Mouse (Mus musculus): ENCODE measurements around the gene Prelp. TPM values are rescaled to one million over a fixed set of nuclear protein-coding genes. Genes with fewer than 3 reads are reported as not detected.
A peak's percentile ranks its signal among the peaks of the same experiment; 100 is the strongest.

Gene Prelp
- polyA plus RNA-seq, 1 experiment from 2014 or later, result 3.1 TPM

- no peaks in the 10 kb centered on the region for H3K9me3 ChIP-seq (ENCODE audit: control insufficient read depth, low read length)
- H3K4me1 ChIP-seq (ENCODE audit: control insufficient read depth, insufficient read depth, low read length), result no peaks in the 10 kb centered on the region
- H3K27me3 ChIP-seq (ENCODE audit: control insufficient read depth, insufficient read depth, low read length), result no peaks in the 10 kb centered on the region
- WGBS, result 28% methylated on average over 7 of the region's 7 CpGs
- no peak overlapping the region for H3K9ac ChIP-seq (ENCODE audit: low read length)
- H3K4me3 ChIP-seq (ENCODE audit: low read depth, low read length), result no peak overlapping the region
- ATAC-seq (ENCODE audit: insufficient read depth, low FRiP score, low TSS enrichment) (no peak), DNase-seq (ENCODE audit: low spot score) (peak; percentile 49)
- H3K36me3 ChIP-seq (ENCODE audit: control insufficient read depth, insufficient read depth, low read length), result no peaks in the 10 kb centered on the region
- H3K4me2 ChIP-seq (ENCODE audit: low read depth), result no peak overlapping the region
- no peak overlapping the region for H3K27ac ChIP-seq (ENCODE audit: low read depth, low read length)
These were observed 3.1 kb upstream of the Prelp start for GRCm38 (mm10) chr1:133924141-133924875.

- DNase-seq (ENCODE audit: low spot score), result no peak
- ATAC-seq (ENCODE audit: insufficient read depth, low FRiP score, low TSS enrichment), result no peak
- H3K4me3 ChIP-seq (ENCODE audit: low read depth, low read length), result no peak overlapping the region
- no peaks in the 10 kb centered on the region for H3K36me3 ChIP-seq (ENCODE audit: control insufficient read depth, insufficient read depth, low read length)
- H3K4me1 ChIP-seq (ENCODE audit: control insufficient read depth, insufficient read depth, low read length), result 0 out of 2 replicates have a peak, but pooled peaks cover under 1% of the 10 kb centered on the region
- H3K4me2 ChIP-seq (ENCODE audit: low read depth), result no peak overlapping the region
- H3K27ac ChIP-seq (ENCODE audit: low read depth, low read length), result no peak overlapping the region
- WGBS, result over 99% methylated on average over 5 of the region's 5 CpGs
- no peak overlapping the region for H3K9ac ChIP-seq (ENCODE audit: low read length)
- no peaks in the 10 kb centered on the region for H3K9me3 ChIP-seq (ENCODE audit: control insufficient read depth, low read length)
- no peaks in the 10 kb centered on the region for H3K27me3 ChIP-seq (ENCODE audit: control insufficient read depth, insufficient read depth, low read length)
These were observed 1.9 kb upstream of the Prelp start for GRCm38 (mm10) chr1:133923071-133923470.

- Histone ChIP-seq H3K9ac (ENCODE audit: low read length) (no peak overlapping the region), H3K4me2 (ENCODE audit: low read depth) (0 out of 2 replicates have a peak overlapping the region, but pooled peaks have one; percentile 5), H3K36me3 (ENCODE audit: control insufficient read depth, insufficient read depth, low read length) (no peaks in the 10 kb centered on the region), H3K4me1 (ENCODE audit: control insufficient read depth, insufficient read depth, low read length) (peaks cover 4% of the 10 kb centered on the region; the same call in 1 of the 2 replicates), H3K27me3 (ENCODE audit: control insufficient read depth, insufficient read depth, low read length) (no peaks in the 10 kb centered on the region), H3K27ac (ENCODE audit: low read depth, low read length) (no peak overlapping the region), H3K4me3 (ENCODE audit: low read depth, low read length) (no peak overlapping the region), H3K9me3 (ENCODE audit: control insufficient read depth, low read length) (no peaks in the 10 kb centered on the region)
- DNase-seq (ENCODE audit: low spot score), result no peak
- WGBS, result 39% methylated on average over 3 of the region's 3 CpGs
- ATAC-seq (ENCODE audit: insufficient read depth, low FRiP score, low TSS enrichment), result no peak
These were observed 338 bp downstream of the Prelp start for GRCm38 (mm10) chr1:133920876-133921275.

GRCm38 (mm10) chr1:133920401-133920800 is 813 bp downstream of the Prelp start:
- no peak overlapping the region for H3K4me2 ChIP-seq (ENCODE audit: low read depth)

GRCm38 (mm10) chr1:133918088-133918470 is 3.1 kb downstream of the Prelp start:
- H3K4me1 ChIP-seq (ENCODE audit: control insufficient read depth, insufficient read depth, low read length), result peaks cover 4% of the 10 kb centered on the region; the same call in 1 of the 2 replicates
- H3K9ac ChIP-seq (ENCODE audit: low read length), result no peak overlapping the region
- no peak for DNase-seq (ENCODE audit: low spot score)
- no peaks in the 10 kb centered on the region for H3K9me3 ChIP-seq (ENCODE audit: control insufficient read depth, low read length)
- 49% methylated on average over 6 of the region's 6 CpGs for WGBS
- no peak overlapping the region for H3K27ac ChIP-seq (ENCODE audit: low read depth, low read length)
- H3K4me3 ChIP-seq (ENCODE audit: low read depth, low read length), result no peak overlapping the region
- no peaks in the 10 kb centered on the region for H3K27me3 ChIP-seq (ENCODE audit: control insufficient read depth, insufficient read depth, low read length)
- ATAC-seq (ENCODE audit: insufficient read depth, low FRiP score, low TSS enrichment), result no peak
- no peaks in the 10 kb centered on the region for H3K36me3 ChIP-seq (ENCODE audit: control insufficient read depth, insufficient read depth, low read length)
- no peak overlapping the region for H3K4me2 ChIP-seq (ENCODE audit: low read depth)

More at GRCm38 (mm10) chr1:133920401-133920800, 813 bp downstream of the Prelp start:
- no peak overlapping the region for H3K4me3 ChIP-seq (ENCODE audit: low read depth, low read length)
- DNase-seq (ENCODE audit: low spot score), result no peak
- no peaks in the 10 kb centered on the region for H3K27me3 ChIP-seq (ENCODE audit: control insufficient read depth, insufficient read depth, low read length)
- peaks cover 4% of the 10 kb centered on the region; the same call in 1 of the 2 replicates for H3K4me1 ChIP-seq (ENCODE audit: control insufficient read depth, insufficient read depth, low read length)
- no peaks in the 10 kb centered on the region for H3K9me3 ChIP-seq (ENCODE audit: control insufficient read depth, low read length)
- no peak overlapping the region for H3K9ac ChIP-seq (ENCODE audit: low read length)
- WGBS, result 46% methylated on average over 3 of the region's 3 CpGs
- no peaks in the 10 kb centered on the region for H3K36me3 ChIP-seq (ENCODE audit: control insufficient read depth, insufficient read depth, low read length)
- H3K27ac ChIP-seq (ENCODE audit: low read depth, low read length), result no peak overlapping the region
- no peak for ATAC-seq (ENCODE audit: insufficient read depth, low FRiP score, low TSS enrichment)

GRCm38 (mm10) chr1:133917456-133918087 is 3.6 kb downstream of the Prelp start:
- H3K36me3 ChIP-seq (ENCODE audit: control insufficient read depth, insufficient read depth, low read length), result no peaks in the 10 kb centered on the region
- peaks cover 4% of the 10 kb centered on the region; the same call in 1 of the 2 replicates for H3K4me1 ChIP-seq (ENCODE audit: control insufficient read depth, insufficient read depth, low read length)
- 26% methylated on average over 11 of the region's 11 CpGs for WGBS
- no peak overlapping the region for H3K4me2 ChIP-seq (ENCODE audit: low read depth)
- DNase-seq (ENCODE audit: low spot score) (peak; percentile 32), ATAC-seq (ENCODE audit: insufficient read depth, low FRiP score, low TSS enrichment) (no peak)
- no peak overlapping the region for H3K4me3 ChIP-seq (ENCODE audit: low read depth, low read length)
- no peak overlapping the region for H3K9ac ChIP-seq (ENCODE audit: low read length)
- H3K27ac ChIP-seq (ENCODE audit: low read depth, low read length), result no peak overlapping the region
- H3K27me3 ChIP-seq (ENCODE audit: control insufficient read depth, insufficient read depth, low read length), result no peaks in the 10 kb centered on the region
- H3K9me3 ChIP-seq (ENCODE audit: control insufficient read depth, low read length), result no peaks in the 10 kb centered on the region

- Histone ChIP-seq H3K4me2 (ENCODE audit: low read depth) (no peak overlapping the region), H3K27me3 (ENCODE audit: control insufficient read depth, insufficient read depth, low read length) (no peaks in the 10 kb centered on the region), H3K27ac (ENCODE audit: low read depth, low read length) (no peak overlapping the region), H3K4me1 (ENCODE audit: control insufficient read depth, insufficient read depth, low read length) (peaks cover 4% of the 10 kb centered on the region; the same call in 1 of the 2 replicates), H3K36me3 (ENCODE audit: control insufficient read depth, insufficient read depth, low read length) (no peaks in the 10 kb centered on the region), H3K9ac (ENCODE audit: low read length) (no peak overlapping the region), H3K4me3 (ENCODE audit: low read depth, low read length) (no peak overlapping the region), H3K9me3 (ENCODE audit: control insufficient read depth, low read length) (no peaks in the 10 kb centered on the region)
- WGBS, result 73% methylated on average over 8 of the region's 8 CpGs
- no peak for ATAC-seq (ENCODE audit: insufficient read depth, low FRiP score, low TSS enrichment)
- DNase-seq (ENCODE audit: low spot score), result no peak
These were observed 5.4 kb downstream of the Prelp start for GRCm38 (mm10) chr1:133915723-133916355.

- Histone ChIP-seq H3K27ac (ENCODE audit: low read depth, low read length) (no peak overlapping the region), H3K9ac (ENCODE audit: low read length) (no peak overlapping the region), H3K9me3 (ENCODE audit: control insufficient read depth, low read length) (no peaks in the 10 kb centered on the region), H3K36me3 (ENCODE audit: control insufficient read depth, insufficient read depth, low read length) (no peaks in the 10 kb centered on the region), H3K27me3 (ENCODE audit: control insufficient read depth, insufficient read depth, low read length) (peaks cover 3% of the 10 kb centered on the region; the same call in 1 of the 2 replicates), H3K4me2 (ENCODE audit: low read depth) (no peak overlapping the region), H3K4me3 (ENCODE audit: low read depth, low read length) (no peak overlapping the region), H3K4me1 (ENCODE audit: control insufficient read depth, insufficient read depth, low read length) (peaks cover 4% of the 10 kb centered on the region; the same call in 1 of the 2 replicates)
- DNase-seq (ENCODE audit: low spot score) (no peak), ATAC-seq (ENCODE audit: insufficient read depth, low FRiP score, low TSS enrichment) (no peak)
- WGBS, result 81% methylated on average over 13 of the region's 13 CpGs
These were observed 6.1 kb downstream of the Prelp start for GRCm38 (mm10) chr1:133915115-133915514.
